In the genomic region with DNA sequence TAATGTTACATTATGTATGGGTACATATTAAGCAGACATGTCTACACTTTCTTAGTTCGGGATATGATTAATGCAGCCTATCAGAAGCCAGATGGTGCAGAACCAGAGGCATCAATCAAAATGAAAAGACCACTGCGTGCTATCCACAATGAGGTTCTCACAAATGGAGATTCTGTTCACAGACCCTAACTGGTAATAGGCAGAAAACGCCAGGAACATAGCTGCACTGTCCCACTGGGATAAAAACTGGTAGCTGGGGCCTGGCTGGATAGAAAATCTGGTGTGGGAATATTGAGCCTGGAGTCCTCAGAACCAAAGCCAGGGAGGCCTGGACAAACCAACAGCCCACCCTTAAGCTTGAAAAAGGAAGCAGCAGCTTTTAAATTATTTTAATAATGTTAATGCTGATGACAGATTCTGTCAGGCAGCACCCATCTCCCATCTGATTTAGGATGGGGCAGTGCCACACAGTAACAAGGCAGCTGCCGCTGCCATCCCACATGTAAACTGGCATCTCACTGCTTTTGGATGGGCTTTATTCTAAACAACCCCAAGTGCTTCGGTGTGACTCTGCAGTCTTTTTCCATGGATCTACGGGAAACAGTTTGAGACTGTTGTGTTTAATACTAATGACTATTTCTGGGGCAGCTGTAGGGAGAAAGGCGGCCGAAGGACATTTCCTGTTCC, we compare ENCODE assay signal across 10 mouse cellular contexts.
A peak's percentile ranks its signal among the peaks of the same experiment; 100 is the strongest.
DNase-seq lines count a peak whose midpoint lies in the region; ATAC-seq and TF ChIP-seq lines count a peak whose summit lies in the region.
"Had no signal": no experiment of that assay in that cellular context is flagged by ENCODE, and none has a peak within 500 bp of the region (broad histone marks: within the 10 kb centered on the region; RNA-seq: fewer than 3 reads in every experiment).

No protein-coding gene starts in this region.

- H3K9ac ChIP-seq in stomach, embryonic 14.5 days (replicated peaks; ENCODE audit: low read depth, low read length): no peak overlapping the region
- H3K9ac ChIP-seq in stomach, postnatal 0 days (ENCODE audit: low read length): no peak overlapping the region
- H3K9ac ChIP-seq: liver, embryonic 12.5 days had no signal

- H3K36me3 ChIP-seq in stomach, embryonic 14.5 days (ENCODE audit: control insufficient read depth, insufficient read depth, low read length): no peaks in the 10 kb centered on the region
- no peaks in the 10 kb centered on the region for H3K36me3 ChIP-seq in stomach, postnatal 0 days (ENCODE audit: control insufficient read depth, insufficient read depth, low read length)
- H3K36me3 ChIP-seq: liver, embryonic 12.5 days had no signal

- H3K4me2 ChIP-seq in stomach, embryonic 14.5 days (replicated peaks; ENCODE audit: low read depth, low read length): no peak overlapping the region
- no peak overlapping the region for H3K4me2 ChIP-seq in stomach, postnatal 0 days (replicated peaks; ENCODE audit: low read depth)
- H3K4me2 ChIP-seq: liver, embryonic 12.5 days had no signal

- no peaks in the 10 kb centered on the region for H3K27me3 ChIP-seq in stomach, embryonic 14.5 days (ENCODE audit: control insufficient read depth, insufficient read depth, low read length)
- no peaks in the 10 kb centered on the region for H3K27me3 ChIP-seq in stomach, postnatal 0 days (ENCODE audit: control insufficient read depth, insufficient read depth, low read length)
- H3K27me3 ChIP-seq: liver, embryonic 12.5 days had no signal

- peaks cover 11% of the 10 kb centered on the region for H3K4me1 ChIP-seq in stomach, embryonic 14.5 days (ENCODE audit: control insufficient read depth, insufficient read depth, low read length)
- H3K4me1 ChIP-seq in stomach, postnatal 0 days (replicated peaks; ENCODE audit: control insufficient read depth, insufficient read depth): 0 out of 2 replicates have a peak, but pooled peaks cover 3% of the 10 kb centered on the region
- H3K4me1 ChIP-seq: liver, embryonic 12.5 days had no signal

- no peak overlapping the region; the same call in 1 of the 2 replicates for H3K27ac ChIP-seq in stomach, embryonic 14.5 days (ENCODE audit: low read length)
- no peak overlapping the region for H3K27ac ChIP-seq in stomach, postnatal 0 days (replicated peaks)
- H3K27ac ChIP-seq: liver, embryonic 12.5 days had no signal

- no peak for TF ChIP-seq EP300 in stomach, postnatal 0 days (optimal IDR thresholded peaks at IDR 0.05)

- ATAC-seq in cerebellum, adult (ENCODE audit: insufficient number of reproducible peaks, low FRiP score, low TSS enrichment): no peak
- peak; percentile 65; the same call in 1 of the 2 replicates for ATAC-seq in stomach, embryonic 14.5 days (ENCODE audit: insufficient number of reproducible peaks, insufficient read depth, low FRiP score, low read depth)
- ATAC-seq in stomach, postnatal 0 days (ENCODE audit: low FRiP score, low TSS enrichment): no peak
- no peak for ATAC-seq in monocyte, adult 5-6 weeks (replicated peaks; ENCODE audit: insufficient number of reproducible peaks, low FRiP score, low TSS enrichment, poor library complexity, severe bottlenecking)
- ATAC-seq: liver, embryonic 12.5 days had no signal

- DNase-seq in cerebellum, postnatal 10 days: peak; percentile 56 to 59
- no peak for DNase-seq in stomach, postnatal 0 days (ENCODE audit: low spot score)
- DNase-seq in mesoderm, embryonic 11.5 days (ENCODE audit: low read depth, low spot score): peak; percentile 83
- no peak for DNase-seq in ovary, adult 18-20 months (ENCODE audit: low spot score)
- DNase-seq in natural killer cell, adult 2 months (ENCODE audit: low spot score in 2 of 2): no peak
- DNase-seq: cerebellum, postnatal 36 days had no signal

- no peak for TF ChIP-seq CTCF in stomach, postnatal 0 days (IDR thresholded peaks at IDR 0.05; ENCODE audit: low read depth)

- no peak overlapping the region for H3K4me3 ChIP-seq in stomach, embryonic 14.5 days (ENCODE audit: low read depth, low read length)
- no peak overlapping the region for H3K4me3 ChIP-seq in stomach, postnatal 0 days (ENCODE audit: low read depth, low read length)
- H3K4me3 ChIP-seq: liver, embryonic 12.5 days had no signal

- no peaks in the 10 kb centered on the region for H3K9me3 ChIP-seq in stomach, embryonic 14.5 days (ENCODE audit: control insufficient read depth, low read depth, low read length)
- no peaks in the 10 kb centered on the region for H3K9me3 ChIP-seq in stomach, postnatal 0 days (ENCODE audit: control insufficient read depth, low read length)
- H3K9me3 ChIP-seq: liver, embryonic 12.5 days had no signal

- 31% methylated on average over 8 of the region's 8 CpGs for WGBS in stomach, embryonic 14.5 days
- WGBS in stomach, postnatal 0 days: 40% methylated on average over 8 of the region's 8 CpGs

Comparison
In these comparisons a context has a peak if more than half of its experiments do, and no peak if none do; other contexts are left out.
1. DNase-seq: peak in cerebellum, postnatal 10 days (2 of 2) and mesoderm, embryonic 11.5 days (single experiment); none in stomach, postnatal 0 days (single experiment), ovary, adult 18-20 months (single experiment) and natural killer cell, adult 2 months (0 of 2).